Mouse (Mus musculus) megakaryocyte progenitor cell, adult 5-6 weeks (primary cell): ENCODE measurements around the gene Atp6v1a. TPM values are rescaled to one million over a fixed set of nuclear protein-coding genes. Genes with fewer than 3 reads are reported as not detected.
A peak's percentile ranks its signal among the peaks of the same experiment; 100 is the strongest.

ENCODE experiments used
- ATAC-seq: replicated peaks from 2 replicates; pipeline ENCODE4 v1.8.0; 2016; ENCODE audit warnings: mild to moderate bottlenecking, moderate TSS enrichment, inconsistent platforms; ENCODE audit not compliant: poor library complexity
- total RNA-seq, 2 experiments: library from RNA; stranded (forward) in 1 of 2; stranded (reverse) in 1 of 2; fragments of 157-497, 149-512 nt in 1 of 2; fragments of 200-1000 nt in 1 of 2; gene quantifications; 2 replicates each; pipeline versions ENCODE4 v1.2.3 to v1.2.4; 2015 to 2017

Atp6v1a gene
- total RNA-seq, 2 experiments from 2014 or later = 49.5 to 81.0 TPM

GRCm38 (mm10) chr16:44063025-44063894, 76.2 kb downstream of the Atp6v1a start, which contains the start of gene Gramd1c:
TSS of gene Gramd1c (minus strand) at chr16:44063345.
- ATAC-seq = peak; percentile 88

DNA sequence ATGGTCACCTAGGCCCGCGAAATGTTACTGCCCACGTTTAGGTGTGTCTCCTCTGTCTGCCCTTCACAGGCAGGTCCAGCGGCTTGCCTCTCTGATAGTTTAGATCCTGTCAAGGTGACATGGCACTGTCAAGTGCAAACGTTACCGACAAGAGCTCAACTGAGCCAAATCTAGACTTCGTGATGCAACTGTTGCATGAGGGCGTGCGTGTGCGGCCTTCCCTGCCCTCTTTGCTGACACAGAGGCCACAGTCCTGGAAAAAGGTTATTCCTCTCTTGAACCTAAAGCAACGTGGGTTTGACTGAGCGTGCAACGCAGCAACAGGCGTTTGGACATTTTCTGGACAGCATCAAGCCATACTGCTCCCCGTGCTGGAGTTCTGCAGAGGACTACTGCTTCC, 78.2 kb downstream of the Atp6v1a start:
- ATAC-seq = no peak

- no peak for ATAC-seq
Observed at GRCm38 (mm10) chr16:44060604-44061286, 78.8 kb downstream of the Atp6v1a start.

DNA sequence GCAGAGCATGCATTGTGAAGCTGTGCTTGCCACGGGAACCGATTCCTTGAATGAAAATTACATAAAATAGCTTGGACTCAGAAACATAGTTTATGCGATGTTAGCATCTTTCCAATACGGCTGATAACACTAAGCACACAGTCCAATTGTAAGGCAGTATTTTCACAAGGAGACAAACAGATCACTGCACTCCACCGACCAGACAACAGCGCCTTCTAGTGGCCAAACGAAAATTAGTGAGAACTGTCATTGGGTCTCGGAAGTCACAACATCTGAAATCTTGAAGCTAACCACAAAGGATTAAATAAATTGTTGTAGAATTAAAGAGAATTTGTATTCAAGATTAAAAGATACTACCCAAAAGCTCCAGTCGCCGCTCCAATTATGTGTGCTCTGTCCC, 80.8 kb downstream of the Atp6v1a start:
- peak; percentile 73 for ATAC-seq

DNA sequence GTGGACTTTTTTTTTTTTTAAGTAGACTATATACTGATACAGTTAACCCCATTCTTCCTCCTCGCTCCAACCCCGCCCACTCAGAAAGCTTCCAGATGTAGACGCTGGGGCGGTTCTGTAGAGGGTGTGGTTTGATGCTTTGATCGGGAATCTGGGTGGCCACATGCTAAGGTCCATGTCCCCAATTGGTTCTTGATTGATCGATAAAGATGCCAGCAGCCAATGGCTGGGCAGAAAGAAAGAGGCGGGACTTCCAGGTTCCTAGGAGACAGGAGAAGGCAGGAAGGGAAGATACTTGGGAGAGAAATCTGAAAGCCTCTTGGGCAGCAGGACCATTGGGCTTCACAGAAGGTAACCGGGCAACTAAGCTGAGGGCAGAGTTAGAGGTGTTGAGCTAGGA, 83.7 kb downstream of the Atp6v1a start:
- ATAC-seq = no peak

DNA sequence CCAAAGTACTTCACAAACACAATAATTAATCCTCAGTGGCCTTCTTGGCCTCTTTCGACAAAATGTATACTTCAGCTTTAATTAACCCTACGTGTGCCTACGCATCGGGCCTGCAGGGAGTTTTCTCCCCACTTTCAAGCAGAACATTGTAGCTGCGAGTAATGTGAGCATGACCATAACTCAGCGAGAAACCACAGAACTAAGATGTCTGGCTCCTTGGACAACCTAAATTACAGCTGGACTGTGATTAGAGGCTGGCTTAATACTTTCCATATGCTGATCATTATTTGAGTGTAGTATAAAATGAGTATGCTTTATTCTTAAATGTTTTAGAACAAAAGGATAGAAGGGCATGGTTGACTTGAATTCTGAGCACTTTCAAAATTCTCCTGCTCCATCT, 86.2 kb downstream of the Atp6v1a start:
- ATAC-seq = no peak

DNA sequence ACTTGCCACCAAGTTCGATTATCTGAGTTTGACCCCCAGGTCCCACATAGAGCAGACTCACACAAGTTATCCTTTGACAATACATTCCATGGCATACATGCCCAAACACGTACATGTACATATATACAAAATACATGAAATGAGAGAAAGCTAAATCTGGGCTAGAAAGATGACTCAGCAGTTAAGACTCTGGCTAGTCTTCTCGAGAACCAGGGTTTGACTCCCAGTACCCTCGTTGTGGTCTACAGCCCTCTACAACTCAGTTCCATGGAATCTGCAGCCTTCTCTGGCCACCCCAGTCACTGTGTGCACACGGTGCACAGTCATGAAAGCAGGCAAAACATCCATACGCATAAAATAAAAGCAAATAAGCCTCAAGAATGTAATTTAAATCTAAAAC, 87.1 kb downstream of the Atp6v1a start:
- no peak for ATAC-seq

GRCm38 (mm10) chr16:44050139-44050538, 89.4 kb downstream of the Atp6v1a start:
- peak; percentile 42 for ATAC-seq

DNA sequence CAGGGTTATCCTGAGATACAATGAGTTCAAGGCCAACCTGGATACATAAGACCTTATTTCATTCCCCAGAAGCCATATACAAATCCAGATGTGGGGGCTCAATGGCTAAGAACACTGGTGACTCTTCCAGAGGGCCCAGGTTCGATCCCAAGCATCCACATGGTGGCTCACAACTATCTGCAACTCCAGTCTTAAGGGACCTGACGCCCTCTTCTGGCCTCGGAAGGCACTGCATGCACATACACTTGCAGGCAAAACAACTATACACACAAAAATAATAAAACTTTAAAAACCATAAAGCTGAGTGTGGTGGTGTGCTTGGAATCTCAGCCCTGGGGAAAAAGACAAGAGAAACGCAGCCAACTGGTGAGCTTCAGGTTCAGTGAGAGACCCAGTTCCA, 100.4 kb downstream of the Atp6v1a start:
- ATAC-seq = no peak

Other genes with a start within 250 kb of the Atp6v1a start
- 5.2 and 25.4 TPM in 2 replicates for gene Ccdc191, start 249.9 kb downstream of the Atp6v1a start, total RNA-seq (2015)
- 8.9 and 13.4 TPM in 2 replicates for gene Ccdc191, start 249.9 kb downstream of the Atp6v1a start, total RNA-seq (2017)
- gene Qtrt2, start 212.9 kb downstream of the Atp6v1a start, total RNA-seq (2015) = 17.3 and 21.2 TPM in 2 replicates
- gene Qtrt2, start 212.9 kb downstream of the Atp6v1a start, total RNA-seq (2017) = 44.9 and 46.5 TPM in 2 replicates
- gene Zdhhc23, start 159.9 kb downstream of the Atp6v1a start, total RNA-seq (2015) = 0.59 and 1.4 TPM in 2 replicates
- 0.54 and 0.62 TPM in 2 replicates for gene Zdhhc23, start 159.9 kb downstream of the Atp6v1a start, total RNA-seq (2017)
- gene Gramd1c, start 76.4 kb downstream of the Atp6v1a start, total RNA-seq (2015) = 1.6 and 1.9 TPM in 2 replicates
- 1.4 and 3.2 TPM in 2 replicates for gene Gramd1c, start 76.4 kb downstream of the Atp6v1a start, total RNA-seq (2017)
- gene Naa50, start 125 bp upstream of the Atp6v1a start, total RNA-seq (2015) = 164 and 170 TPM in 2 replicates
- gene Naa50, start 125 bp upstream of the Atp6v1a start, total RNA-seq (2017) = 112 and 129 TPM in 2 replicates
- gene Usf3, start 33.5 kb upstream of the Atp6v1a start, total RNA-seq (2015) = 26.5 and 30.7 TPM in 2 replicates
- gene Usf3, start 33.5 kb upstream of the Atp6v1a start, total RNA-seq (2017) = 9.4 and 10.0 TPM in 2 replicates
- gene Sidt1, start 193.5 kb upstream of the Atp6v1a start, total RNA-seq (2015) = not detected in 2 replicates
- 0.08 TPM in 1 of 2 replicates, not detected in the other for gene Sidt1, start 193.5 kb upstream of the Atp6v1a start, total RNA-seq (2017)
- gene Spice1, start 207.4 kb upstream of the Atp6v1a start, total RNA-seq (2015) = 18.5 and 23.9 TPM in 2 replicates
- gene Spice1, start 207.4 kb upstream of the Atp6v1a start, total RNA-seq (2017) = 15.3 and 21.1 TPM in 2 replicates